Mouse (Mus musculus) spleen, adult 2 months (tissue): ENCODE measurements around the gene Ugp2.
A peak's percentile ranks its signal among the peaks of the same experiment; 100 is the strongest.

Source experiments
- CTCF ChIP-seq: fragments of 200-500 bp; IDR thresholded peaks from 2 replicates; pipeline ENCODE4 v1.5.1; 2011; ENCODE audit warnings: mild to moderate bottlenecking, inconsistent platforms; ENCODE audit not compliant: insufficient read depth, insufficient read length, insufficient replicate concordance; ENCODE audit errors: extremely low read depth
- POLR2A ChIP-seq: fragments of 200-500 bp; IDR thresholded peaks from 2 replicates; pipeline ENCODE4 v1.6.1; 2011; ENCODE audit warnings: low read depth, low read length, inconsistent platforms

DNA sequence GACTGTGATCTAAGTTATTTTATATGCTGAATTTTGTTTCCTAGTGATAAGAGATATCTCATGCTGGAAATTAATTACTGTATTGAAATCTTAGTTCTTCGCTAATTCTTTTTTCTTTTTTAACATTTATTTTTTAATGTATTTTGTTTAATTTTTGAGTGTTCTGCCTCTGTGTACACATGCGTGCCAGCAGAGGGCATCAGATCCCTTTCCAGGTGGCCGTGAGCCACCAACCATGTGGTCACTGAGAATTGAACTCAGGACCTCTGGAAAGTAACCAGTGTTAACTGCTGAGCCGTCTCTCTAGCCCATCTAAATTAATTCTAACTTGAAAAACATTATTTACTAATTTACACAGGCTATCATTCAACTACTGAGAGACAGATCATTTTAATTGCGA lies 62.9 kb downstream of the Ugp2 start:
- TF ChIP-seq POLR2A (no peak), CTCF (peak; percentile 36; the same call in 1 of the 2 replicates)
